Mouse (Mus musculus) regulatory T cell (primary cell): Measurements from ENCODE around the gene Ccdc167.

Source experiments
- in situ Hi-C: fragments of 300-600 bp; cut with MboI, MseI; formaldehyde crosslinking; loops from one replicate; pipeline ENCODE4 v1.15.1; 2025; ENCODE audit warnings: high pct_unique_total_duplicates

Ccdc167 gene

DNA sequence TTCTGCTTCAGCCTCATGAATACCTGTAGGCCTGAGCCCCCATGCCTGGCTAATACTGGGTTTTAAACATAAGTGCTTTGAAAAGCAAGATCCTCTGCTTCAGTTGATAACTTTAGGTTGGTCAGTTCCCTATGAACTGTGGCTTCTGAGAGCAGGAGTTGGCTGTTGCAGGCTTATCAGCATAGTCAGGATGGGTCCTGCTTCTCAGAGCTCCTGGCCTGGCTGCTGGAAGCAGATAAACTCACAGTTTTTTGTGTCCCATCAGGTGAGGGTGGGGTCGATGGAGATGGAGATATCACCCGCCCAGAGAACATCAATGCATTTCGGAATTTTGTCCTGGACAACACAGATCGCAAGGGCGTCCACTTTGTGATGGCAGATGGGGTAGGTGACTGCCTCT is 30.1 kb downstream of the Ccdc167 start:
- in situ Hi-C loops = no loop called here

DNA sequence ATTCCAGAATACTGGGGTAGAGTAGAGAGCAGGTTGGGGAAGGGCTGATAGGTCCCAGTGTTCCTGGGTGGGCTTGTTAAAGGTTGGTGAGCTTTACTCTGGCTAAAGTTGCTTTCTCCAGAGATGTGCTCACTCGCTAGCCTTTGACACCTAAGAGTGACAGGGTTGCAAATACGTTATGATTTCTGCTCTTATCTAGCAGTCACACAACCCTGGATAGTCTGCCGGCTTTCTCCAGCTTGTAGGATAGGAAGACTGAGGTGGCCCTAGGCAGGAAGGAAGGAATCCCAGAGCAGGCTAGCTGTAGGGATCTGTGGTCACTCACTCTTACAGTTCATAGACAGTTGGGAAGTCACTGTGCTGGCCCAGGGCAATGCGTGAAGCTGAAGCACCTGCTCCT is 32.6 kb downstream of the Ccdc167 start:
- in situ Hi-C loops = no loop called here

DNA sequence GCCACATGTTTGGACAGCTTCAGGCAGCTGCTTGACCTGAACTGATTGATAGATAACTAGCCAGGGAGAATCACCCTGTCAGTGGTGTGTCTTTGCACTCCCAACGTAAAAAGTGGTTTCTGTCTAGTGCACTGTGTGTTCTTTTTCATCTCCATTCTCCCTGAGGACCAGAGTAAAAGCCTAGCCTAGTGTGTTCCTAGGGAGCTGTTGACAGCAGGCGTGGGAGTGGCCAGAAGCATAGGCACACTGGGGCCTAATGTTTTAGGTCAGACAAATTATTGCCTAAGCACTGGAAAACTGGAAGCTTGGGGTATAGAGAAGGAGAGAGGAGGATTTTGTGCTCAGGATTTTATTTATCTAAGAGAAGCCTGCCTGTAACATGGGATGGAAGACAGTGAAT is 33.7 kb downstream of the Ccdc167 start:
- in situ Hi-C loops = no loop called here

DNA sequence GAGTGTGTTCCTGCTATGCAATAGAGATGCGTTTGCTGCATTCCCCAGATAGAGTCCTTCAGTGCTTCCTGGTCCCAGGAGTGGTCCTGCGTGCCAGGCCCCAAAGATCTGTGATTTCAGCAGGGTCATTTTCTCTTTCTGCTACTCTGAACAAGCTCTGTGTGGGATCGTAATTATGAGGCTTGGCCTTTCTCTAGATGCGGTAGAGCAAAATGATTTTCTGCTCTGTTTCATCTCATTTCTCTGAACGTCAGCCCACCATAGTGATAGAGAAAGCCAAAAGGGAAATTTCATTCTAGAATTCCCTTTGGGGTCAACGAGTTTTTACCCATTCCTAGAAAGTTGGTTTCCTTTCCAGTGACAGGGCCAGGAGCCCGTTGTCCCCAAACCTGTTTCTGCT is 34.6 kb downstream of the Ccdc167 start:
- in situ Hi-C loops = no loop called here

DNA sequence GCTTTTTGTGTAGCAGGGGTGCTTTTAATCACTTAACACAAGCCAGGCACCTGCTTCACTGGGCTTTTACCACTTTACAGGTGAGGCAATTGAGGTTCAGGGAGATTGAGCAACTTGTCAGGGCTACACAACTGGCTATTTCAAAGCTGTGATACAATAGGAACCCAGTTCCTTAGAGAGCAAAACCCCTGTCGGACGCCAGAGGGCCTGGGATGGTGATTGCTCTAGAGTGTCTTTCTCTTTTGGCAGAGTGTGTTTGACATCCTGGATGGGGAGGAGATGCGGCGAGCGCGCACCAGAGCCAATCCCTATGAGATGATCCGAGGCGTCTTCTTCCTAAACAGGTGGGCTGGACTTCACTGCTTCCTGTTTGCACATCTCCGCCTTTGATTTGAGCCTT is 35.2 kb downstream of the Ccdc167 start:
- in situ Hi-C loops = no loop called here

DNA sequence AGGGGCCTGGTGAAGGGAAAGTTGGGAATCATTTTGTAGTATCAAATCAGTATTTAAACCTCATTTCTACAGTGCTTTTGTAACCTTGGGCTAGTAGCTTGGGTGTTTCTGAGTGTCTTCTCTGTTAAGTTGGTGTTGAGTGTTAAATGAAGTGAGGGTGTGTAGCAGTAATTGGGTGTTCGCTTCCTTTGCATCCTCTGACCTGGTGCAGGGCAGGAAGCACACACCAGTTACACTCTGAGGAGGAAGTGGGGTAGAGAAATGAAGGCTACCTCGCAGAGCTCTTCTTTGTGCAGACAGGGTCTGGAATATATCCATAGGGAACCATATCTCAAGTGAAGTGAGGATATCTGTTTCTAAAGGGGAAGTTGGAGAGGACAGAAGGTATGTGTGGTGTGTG is 35.9 kb downstream of the Ccdc167 start:
- in situ Hi-C loops = no loop called here

DNA sequence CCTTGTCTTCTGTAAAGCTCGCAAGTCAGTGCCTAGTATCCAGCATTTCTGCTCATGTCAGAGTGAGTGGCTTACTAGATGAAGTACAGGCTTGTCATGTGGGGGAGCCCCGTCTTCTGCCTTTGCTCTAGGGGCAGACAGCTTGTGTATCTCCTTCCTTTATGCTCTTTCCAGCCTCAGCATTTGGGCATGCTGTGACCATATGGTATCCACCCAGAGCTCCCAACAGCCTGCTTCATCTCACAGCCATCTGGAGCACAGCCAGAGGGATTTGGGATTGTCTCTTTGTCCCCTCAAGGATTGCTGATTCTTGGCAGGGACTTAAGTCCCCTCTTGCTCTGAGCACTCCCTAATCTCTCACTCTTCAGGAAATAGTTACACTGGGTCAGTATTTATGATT is 36.7 kb downstream of the Ccdc167 start:
- in situ Hi-C loops = no loop called here

DNA sequence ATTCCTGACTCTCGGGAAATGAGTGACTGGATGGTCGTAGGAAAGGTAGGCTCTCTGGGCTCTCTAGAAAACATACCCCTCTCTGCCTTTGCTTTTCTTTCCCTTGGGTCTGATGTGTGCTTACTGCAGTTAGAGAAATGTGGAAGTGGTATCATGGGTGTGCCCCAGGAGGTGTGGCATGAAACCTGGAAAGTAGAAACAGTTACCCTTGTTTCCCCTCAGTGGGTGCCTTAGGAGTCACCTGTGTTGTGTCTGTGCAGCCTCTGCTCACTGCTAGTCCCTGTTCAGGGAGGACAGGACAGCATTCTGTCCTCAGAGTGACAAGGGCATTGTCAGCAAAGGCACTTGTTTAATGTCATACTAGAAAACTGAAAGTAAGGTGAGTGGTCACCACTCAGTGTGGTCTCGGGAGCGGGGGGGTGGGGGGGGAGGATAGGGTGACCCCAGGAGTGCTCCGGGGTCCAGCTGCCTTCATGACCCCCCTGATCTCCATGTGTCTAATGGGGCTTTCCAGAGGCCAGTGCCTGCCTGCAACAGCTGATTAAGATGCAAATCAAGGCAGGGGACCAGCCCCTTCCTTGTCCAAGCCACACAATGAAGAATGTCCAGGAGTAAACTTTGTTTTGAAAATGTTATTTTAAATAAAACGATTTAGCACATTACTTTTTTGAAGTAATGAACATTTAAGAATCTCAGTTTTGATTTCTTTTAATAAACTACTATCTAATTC is 37.6 kb downstream of the Ccdc167 start:
- in situ Hi-C loops = no loop called here

DNA sequence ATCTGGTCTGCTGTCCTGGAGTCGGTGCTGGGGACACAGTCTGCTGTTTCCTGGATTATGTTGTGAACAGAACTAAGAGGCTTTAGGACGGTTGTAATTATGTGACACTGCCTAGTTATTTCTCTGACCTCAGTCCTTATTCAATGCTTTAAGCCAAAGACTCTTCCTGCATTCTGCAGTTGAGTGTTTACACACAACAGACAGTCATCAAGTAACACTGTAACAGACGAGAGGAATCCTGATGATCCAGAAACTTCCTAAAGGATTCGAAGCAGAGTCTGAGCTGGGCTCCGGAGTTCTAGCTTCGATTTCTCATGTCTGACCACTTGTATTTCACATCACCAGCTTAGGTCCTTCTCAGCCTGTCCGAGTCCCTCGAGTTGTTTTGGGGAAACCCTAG is 38.3 kb downstream of the Ccdc167 start:
- in situ Hi-C loops = no loop called here

DNA sequence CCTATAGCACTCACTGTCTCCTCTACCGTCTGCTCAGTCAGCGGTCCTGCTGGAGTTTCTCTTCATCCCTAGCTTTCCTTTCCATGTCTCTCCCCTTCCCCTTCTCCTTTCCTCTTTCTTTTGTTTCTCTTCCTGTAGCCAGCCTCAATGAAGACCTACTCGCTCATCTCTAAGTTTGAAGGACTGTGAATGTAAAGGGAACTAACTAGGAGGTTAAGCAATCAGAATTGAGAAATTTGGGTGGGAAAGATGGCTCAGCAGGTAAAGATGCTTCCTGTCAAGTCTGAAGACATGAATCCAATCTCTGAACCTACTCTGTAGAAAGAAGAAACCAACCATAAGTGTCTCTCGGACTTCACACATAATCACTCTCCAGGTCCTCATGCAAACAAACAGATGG is 43.5 kb downstream of the Ccdc167 start:
- in situ Hi-C loops = no loop called here

DNA sequence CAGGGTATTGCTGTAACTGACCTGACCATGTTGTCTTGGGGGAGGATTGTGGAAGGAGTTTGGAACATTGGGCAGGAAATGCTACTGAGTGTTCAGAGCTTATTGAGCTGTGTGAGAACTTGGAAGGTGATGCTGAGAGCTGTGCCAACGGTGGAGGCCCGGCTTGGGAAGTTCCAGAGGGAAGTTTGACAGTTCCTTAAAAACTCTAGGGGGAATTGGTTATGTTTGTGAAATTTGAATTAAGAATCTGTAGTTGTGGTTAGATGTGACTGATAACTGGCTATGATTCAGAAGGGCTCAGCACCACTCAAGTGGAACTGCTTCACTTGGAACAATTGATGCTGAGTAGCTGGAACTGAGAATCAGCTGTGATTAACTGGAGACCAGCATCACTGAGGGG is 45.8 kb downstream of the Ccdc167 start:
- in situ Hi-C loops = no loop called here

DNA sequence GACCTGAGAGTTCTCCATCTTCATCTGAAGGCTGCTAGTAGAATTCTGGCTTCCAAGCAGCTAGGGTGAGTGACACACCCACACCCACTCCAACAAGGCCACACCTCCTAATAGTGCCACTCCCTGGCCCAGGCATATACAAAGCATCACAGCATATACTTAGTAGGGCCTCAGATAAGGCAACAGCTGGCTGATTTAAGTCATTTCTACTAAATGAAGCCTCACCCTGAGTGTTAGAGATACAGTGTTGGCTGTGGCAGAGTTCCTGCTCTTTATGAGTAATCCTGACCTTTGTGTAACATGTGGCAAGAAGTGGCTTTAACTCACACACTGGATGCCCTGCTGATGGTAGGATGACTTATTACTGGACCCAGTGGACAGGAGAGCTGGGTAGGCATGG is 46.9 kb downstream of the Ccdc167 start:
- in situ Hi-C loops = no loop called here

DNA sequence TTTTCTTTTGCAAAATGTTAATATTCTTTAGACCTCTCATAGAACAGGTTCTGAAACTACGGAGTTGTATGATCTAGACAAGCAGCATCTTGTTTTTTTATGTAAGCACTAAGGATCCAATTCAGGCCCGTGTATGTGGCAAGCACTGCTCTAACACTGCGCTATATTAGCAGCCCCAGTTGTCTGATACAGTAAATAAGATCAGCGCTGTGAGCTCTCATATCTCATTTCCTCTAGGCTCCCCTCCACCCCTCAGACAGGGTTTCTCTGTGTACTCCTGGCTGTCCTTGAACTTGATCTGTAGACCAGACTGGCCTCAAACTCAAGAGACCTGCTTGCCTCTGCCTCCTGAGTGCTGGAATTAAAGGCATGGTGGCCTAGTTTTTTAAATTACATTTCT is 47.8 kb downstream of the Ccdc167 start:
- in situ Hi-C loops = no loop called here

DNA sequence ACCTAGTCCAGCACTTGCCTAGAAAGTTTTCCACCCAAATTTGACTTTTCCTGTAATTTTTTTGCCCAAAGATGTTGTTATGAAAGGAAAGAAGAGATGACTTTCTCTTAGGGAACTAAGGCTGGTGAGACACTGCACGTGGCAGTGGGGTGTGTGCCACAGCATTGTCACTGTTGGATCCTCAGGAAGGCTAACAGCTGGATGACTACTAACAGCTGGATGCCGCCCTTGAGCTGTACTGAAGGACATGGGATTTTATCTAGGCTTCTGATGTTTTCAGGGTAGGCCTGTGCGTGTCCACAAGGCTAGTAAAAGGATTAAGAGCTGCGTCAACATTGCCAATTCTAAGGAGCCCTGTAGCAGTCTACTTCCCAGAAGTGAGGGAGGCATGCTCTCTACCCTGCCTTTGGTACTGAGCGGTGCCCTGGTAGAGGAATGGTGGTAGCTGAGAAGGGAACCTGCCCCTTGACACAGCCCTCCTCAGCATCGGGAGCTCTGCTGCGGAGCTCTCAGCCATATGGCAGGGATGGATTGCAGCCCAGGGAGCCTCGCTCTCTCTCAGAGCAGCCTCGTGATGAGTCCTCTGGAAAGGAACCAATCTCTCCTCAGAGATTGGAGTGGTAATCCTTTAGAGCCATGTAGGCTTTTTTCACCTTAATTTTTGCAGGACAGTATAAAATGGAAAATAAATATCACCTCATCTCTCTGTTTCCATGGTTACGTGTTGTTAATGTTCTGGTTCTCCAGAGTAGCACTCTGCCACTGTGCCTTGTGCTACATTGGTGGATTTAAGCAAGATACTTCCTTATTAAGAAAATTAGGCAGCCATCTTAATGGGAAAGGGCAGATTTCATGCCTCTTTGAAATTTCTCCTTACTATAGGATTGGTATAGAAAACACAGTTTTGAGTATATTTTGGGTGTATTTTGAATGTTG is 48.5 kb downstream of the Ccdc167 start:
- in situ Hi-C loops = no loop called here

DNA sequence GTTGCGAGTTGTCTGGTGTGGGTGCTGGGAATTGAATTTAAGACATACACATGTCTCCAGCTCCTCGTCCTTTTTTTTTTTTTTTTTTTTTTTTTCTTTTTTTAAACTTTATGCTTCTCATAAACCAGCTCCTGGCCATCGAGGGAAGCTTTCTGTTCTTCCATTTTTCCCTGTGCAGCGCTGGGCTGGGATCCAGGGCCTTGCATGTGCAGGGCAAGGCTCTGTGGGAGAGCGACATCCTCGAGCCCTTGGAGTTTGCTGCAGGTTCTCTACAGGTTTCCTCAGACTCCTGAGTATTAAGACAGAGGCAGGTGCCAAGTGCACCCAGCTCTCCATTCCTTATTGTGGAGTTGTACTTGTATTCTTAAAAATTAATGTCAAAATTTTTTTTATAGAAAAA is 54.7 kb downstream of the Ccdc167 start:
- in situ Hi-C loops = no loop called here

DNA sequence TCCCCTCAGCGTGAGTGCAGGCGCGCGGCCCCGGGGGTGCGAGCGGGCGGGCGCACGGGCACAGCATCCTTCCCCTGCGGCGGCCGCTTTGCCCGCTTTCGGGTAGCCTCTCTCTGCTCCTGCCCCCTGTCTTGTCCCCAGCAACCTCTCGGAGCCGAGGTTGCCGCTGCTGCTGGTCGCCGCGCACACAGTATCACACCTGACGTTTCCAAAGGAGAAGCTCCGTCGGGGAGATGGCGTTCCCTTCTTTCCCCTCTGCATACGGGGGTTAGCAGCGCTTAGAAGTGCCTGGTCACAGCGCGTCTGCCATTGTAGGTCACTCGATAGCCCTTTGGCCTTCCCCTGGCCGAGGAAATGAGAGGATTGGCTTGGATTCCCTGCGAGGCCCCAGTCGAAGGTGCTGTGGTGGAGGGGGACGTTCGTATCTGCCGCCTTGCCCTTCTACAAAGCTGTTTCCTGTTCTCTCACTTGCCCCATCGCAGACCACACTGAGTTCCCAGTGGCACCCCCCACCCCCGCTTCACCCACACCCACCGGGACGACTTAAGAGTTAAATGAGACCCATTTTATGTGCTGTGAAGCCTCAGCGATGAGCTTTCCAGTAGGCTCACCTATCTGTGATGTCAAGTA is 56.0 kb downstream of the Ccdc167 start:
- in situ Hi-C loops = no loop called here

DNA sequence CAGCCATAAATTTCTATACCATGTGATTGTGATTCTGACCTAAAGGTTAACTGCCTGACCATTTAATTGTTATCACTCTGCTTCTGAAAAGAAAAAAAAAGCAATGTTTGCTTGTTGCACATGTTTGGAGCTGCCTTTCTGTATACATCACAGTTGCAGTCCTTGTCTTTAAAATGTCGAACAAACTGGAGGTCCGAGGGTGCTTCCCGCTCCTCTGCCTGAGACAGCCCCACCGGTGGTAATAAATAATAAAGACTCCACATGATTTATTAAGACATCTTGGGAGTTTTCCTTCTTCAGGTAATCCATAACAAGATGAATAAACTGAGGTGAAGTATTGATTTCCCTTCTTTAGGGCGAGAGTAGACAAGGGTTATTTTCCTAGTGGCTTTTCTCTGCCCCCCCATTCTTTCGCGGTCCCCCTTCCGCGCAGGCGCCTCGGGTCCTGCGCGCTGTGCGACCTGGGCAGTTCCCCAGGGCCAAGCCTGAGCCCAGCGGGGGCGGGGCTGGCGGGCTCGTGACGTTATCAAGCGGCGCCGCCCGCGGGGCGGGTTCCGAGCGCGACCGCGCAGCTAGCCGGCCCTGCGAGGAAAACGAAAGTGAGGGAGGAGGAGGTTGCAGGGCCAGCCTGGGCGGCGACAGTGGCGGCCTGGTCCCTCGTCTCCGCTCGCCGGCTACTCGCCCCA is 56.6 kb downstream of the Ccdc167 start, which contains the start of gene Cmtr1:
TSS of gene Cmtr1 (plus strand) at position 520 of the 686 bp plus-strand sequence.
- in situ Hi-C loops = no loop called here

DNA sequence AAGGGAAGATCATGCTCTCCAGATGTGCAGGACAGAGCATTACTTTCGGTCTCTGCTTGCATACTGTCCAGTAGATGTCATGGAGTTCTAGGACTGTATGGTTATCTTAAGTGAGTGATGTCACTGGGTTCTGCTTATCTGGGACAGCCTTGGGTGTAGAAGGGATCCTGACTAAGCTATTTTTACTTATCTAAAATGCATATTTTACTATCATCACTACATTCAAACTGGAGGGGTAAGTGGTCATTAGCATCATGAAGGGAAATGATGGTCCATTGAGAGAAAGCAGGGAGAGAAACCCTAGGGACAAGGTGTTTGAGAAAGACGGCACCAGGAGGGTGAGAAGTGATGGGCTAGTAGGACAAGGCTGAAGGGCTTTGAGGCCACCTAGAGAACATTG is 58.6 kb downstream of the Ccdc167 start:
- in situ Hi-C loops = no loop called here

DNA sequence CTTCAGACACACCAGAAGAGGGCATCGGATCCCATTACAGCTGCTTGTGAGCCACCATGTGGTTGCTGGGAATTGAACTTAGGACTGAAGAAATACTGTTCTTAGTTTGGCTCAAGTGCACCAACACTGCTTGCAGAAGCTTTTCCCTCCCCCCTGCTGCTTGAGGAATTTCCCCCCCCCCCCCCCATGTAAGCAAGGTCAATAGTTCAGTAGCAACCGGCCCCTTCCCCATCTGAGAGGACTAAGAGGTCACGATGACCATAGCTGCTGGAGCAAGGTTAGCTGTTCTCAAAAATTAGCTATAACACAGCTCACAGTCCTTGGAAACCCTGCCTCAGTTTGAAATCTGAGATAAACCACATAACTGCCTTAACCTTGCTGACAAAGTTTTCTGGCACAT is 74.6 kb downstream of the Ccdc167 start:
- in situ Hi-C loops = no loop called here

DNA sequence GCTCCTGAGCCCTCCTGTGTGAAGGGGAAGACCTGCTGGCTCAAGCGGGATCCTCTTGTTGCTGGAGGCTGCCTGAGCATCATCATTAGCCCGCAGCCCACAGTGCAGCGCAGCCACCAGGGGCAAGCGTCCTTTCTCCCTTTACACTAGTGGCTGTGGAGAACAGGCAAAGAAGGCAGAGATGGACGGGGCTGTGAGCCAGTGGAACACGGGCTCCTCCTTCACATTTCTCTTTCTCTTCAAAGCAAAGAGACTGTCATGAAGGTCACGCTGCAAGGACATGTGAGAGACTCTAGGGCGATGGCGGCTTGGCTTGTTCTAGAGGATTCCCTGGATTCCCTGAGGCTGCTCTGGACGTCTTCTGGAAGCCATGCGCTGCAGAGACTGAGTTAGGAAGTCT is 75.9 kb downstream of the Ccdc167 start:
- in situ Hi-C loops = no loop called here

DNA sequence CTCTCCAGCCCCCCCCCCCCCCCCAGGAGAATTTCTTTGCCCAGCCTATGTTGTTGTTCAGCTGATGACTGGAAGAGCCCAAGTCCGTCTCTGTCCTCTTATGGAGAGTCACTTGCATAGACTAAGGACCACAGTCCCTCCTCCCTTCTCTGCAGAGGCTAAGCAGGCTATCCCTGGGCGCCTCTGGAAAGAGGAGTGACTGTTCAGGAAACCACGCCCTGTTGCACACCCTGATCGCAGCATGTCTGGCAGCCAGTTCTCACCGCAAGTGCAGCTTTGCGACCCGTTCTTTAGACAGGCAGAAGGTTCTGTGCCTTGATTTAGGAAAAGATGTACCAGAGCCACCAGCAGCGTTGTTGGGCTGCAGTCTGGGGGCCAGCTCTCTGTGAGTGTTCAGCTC is 78.9 kb downstream of the Ccdc167 start:
- in situ Hi-C loops = no loop called here

DNA sequence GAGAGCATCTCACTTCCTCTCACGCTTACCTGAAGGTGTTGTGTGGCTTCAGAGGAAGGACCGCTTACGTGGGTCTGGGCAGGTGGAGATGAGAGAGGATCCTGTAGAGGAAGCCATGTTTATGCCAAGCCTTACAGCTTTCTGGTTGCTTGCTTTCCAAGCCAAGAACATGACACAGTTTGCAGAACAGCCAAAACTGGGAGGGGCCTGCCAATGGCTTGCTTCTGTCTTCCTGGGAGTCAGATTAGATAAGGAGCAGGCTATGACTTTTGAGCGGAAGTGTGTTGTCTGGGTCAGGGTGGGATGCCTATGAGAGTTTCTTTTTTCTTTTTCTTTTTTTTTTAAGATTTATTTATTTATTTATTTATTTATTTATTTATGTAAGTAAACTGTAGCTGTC is 79.5 kb downstream of the Ccdc167 start:
- in situ Hi-C loops = no loop called here
